Mouse (Mus musculus) limb, embryonic 15.5 days (tissue): Measurements from ENCODE around the gene Gm28230. TPM values are rescaled to one million over a fixed set of nuclear protein-coding genes. Genes with fewer than 3 reads are reported as not detected.

ENCODE experiments used
- ATAC-seq: fragments of 200-750 bp; cut with Nextera tagmentation; 2 replicates; pipeline ENCODE4 v1.8.0; 2017; ENCODE audit warnings: low read depth, moderate TSS enrichment; ENCODE audit not compliant: insufficient number of reproducible peaks, low FRiP score, low TSS enrichment
- H3K27ac ChIP-seq: fragments of 300-500 bp; sonication (generic); 2 replicates; pipeline ENCODE4 v1.5.1; 2015; ENCODE audit warnings: moderate library complexity, mild to moderate bottlenecking, inconsistent platforms
- H3K27me3 ChIP-seq: fragments of 300-500 bp; sonication (generic); 2 replicates; pipeline ENCODE4 v1.6.1; 2015; ENCODE audit warnings: inconsistent platforms
- H3K36me3 ChIP-seq: fragments of 300-500 bp; sonication (generic); 2 replicates; pipeline ENCODE4 v1.6.1; 2015; ENCODE audit warnings: inconsistent platforms
- H3K4me1 ChIP-seq: fragments of 300-500 bp; sonication (generic); 2 replicates; pipeline ENCODE4 v1.6.1; 2015; ENCODE audit warnings: inconsistent platforms
- H3K4me2 ChIP-seq: fragments of 300-500 bp; sonication (generic); 2 replicates; pipeline ENCODE4 v1.6.1; 2015; ENCODE audit warnings: mild to moderate bottlenecking, inconsistent platforms
- H3K4me3 ChIP-seq: fragments of 300-500 bp; sonication (generic); 2 replicates; pipeline ENCODE4 v1.5.1; 2015; ENCODE audit warnings: mild to moderate bottlenecking, inconsistent platforms
- H3K9ac ChIP-seq: fragments of 300-500 bp; sonication (generic); 2 replicates; pipeline ENCODE4 v1.6.1; 2015; ENCODE audit warnings: inconsistent platforms
- H3K9me3 ChIP-seq: fragments of 300-500 bp; sonication (generic); 2 replicates; pipeline ENCODE4 v1.6.1; 2016; ENCODE audit warnings: inconsistent platforms
- WGBS: fragments of 180-500 bp; shearing (Covaris S2); methylation state at CpG from one replicate; pipeline ENCODE4 v1.1.7; 2015; 5-methylcytosine and 5-hydroxymethylcytosine counted together
- microRNA counts: library from miRNA; unstranded; fragments of <30 nt; microRNA quantifications from one replicate; lab custom pipeline; 2016
- microRNA-seq: library from miRNA; unstranded; fragments of <30 nt; microRNA quantifications from one replicate; pipeline ENCODE4, GENCODE M21; 2016
- polyA plus RNA-seq: library from polyadenylated mRNA; unstranded; fragments of >200 nt; fragmentation: Nextera tagmentation; extraction: Ambion mirVana; gene quantifications from 2 replicates; pipeline ENCODE4 v1.2.1, GENCODE M21; 2015

Gene Gm28230
- polyA plus RNA-seq, 1 experiment from 2014 or later, result 0.08 TPM

DNA sequence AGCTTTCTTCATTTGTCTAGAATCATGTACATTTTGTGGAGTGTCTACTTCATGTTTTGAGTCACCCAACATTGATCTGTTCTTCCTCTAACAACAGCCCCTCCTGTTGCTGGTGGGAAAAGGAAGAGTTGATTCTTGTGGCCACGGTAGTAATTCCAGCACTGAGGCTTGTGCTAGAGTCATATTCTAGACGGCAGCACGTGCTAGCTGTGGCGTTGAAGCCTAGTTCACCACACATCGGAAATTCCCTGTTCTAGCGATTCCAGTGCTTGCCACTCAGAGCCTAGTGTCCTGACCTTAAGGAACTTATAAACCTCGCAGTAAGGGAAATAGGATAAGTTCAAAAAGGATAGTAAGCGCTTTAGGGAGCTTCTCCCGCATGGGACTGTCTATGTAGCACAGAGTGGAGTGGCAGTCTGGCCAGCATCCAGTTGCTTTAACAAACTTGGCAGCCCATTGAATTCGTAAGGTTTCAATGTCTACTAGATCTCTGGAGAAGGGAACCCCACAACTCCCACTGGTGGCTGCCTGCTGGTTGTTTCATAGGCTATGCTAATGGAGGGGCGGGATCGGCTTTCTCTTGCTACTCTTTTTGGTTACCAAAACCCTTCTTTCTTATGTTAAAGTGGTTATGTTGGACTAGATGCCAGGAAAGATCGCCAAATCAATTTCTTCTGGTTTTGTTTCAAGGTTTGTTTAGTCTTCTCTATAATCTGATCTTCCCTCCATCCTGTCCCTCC is 51.2 kb downstream of the Gm28230 start:
- H3K9me3 ChIP-seq, result no peaks in the 10 kb centered on the region
- ATAC-seq, result no peak
- no peaks in the 10 kb centered on the region for H3K36me3 ChIP-seq
- no peak overlapping the region for H3K4me3 ChIP-seq
- no peaks in the 10 kb centered on the region for H3K27me3 ChIP-seq
- H3K27ac ChIP-seq, result no peak overlapping the region
- no peak overlapping the region for H3K9ac ChIP-seq
- no peak overlapping the region for H3K4me2 ChIP-seq
- H3K4me1 ChIP-seq, result peaks cover 2% of the 10 kb centered on the region; the same call in 1 of the 2 replicates
- 72% methylated on average over 13 of the region's 13 CpGs for WGBS

GRCm38 (mm10) chr2:74781386-74781785 is 54.9 kb downstream of the Gm28230 start:
- Histone ChIP-seq H3K9ac (no peak overlapping the region), H3K36me3 (no peaks in the 10 kb centered on the region), H3K4me2 (no peak overlapping the region), H3K9me3 (no peaks in the 10 kb centered on the region), H3K27ac (no peak overlapping the region), H3K27me3 (no peaks in the 10 kb centered on the region), H3K4me1 (peaks cover 2% of the 10 kb centered on the region; the same call in 1 of the 2 replicates), H3K4me3 (no peak overlapping the region)
- ATAC-seq, result no peak
- WGBS, result 56% methylated on average over 5 of the region's 5 CpGs

DNA sequence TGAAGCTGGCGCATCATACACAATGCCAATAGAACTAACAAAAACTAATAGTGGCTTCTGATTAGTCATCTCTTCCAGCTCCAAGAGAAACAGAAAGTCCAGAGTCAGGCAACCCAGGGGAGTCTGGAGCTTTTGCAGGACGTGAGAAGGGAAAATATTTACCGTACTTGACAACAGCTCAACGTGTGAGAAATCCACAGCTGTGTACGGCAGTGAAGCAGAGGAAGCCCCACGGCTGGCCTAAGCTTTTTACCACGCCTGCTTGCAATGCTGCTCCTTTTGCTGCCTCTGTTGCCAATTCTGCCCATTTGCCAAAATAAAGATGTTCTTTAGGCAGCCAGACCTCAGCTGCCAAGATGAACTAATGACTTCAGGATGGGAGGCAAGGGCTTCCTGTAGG is 69.0 kb downstream of the Gm28230 start:
- Histone ChIP-seq H3K9ac (no peak overlapping the region), H3K4me3 (no peak overlapping the region), H3K4me2 (no peak overlapping the region), H3K27me3 (no peaks in the 10 kb centered on the region), H3K4me1 (peaks cover 5% of the 10 kb centered on the region), H3K27ac (no peak overlapping the region), H3K36me3 (no peaks in the 10 kb centered on the region), H3K9me3 (no peaks in the 10 kb centered on the region)
- 29% methylated on average over 7 of the region's 7 CpGs for WGBS
- no peak for ATAC-seq

MicroRNA genes within 50 kb of the gene (microRNA counts, 519-probe panel; counts per million panel counts)
- 2,959 counts per million, percentile 67 among the panel's probes with 10 or more counts for microRNA mmu-miR-10b (lab: Ali Mortazavi, UCI)

Small RNA genes within 50 kb of the gene (microRNA-seq; reads per million reads assigned to microRNA genes)
- not detected for gene Gm44463
- 8,591 reads per million, percentile 94 among the genes with 10 or more reads in this experiment for gene Mir10b

Other genes with a start within 250 kb of the Gm28230 start
- gene Lnpk, start 147.3 kb upstream of the Gm28230 start, polyA plus RNA-seq, result 31.5 and 31.9 TPM in 2 replicates
- gene Evx2, start 67.2 kb upstream of the Gm28230 start, polyA plus RNA-seq, result 0.96 and 1.4 TPM in 2 replicates
- 20.8 and 32.3 TPM in 2 replicates for gene Hoxd13, start 58.4 kb upstream of the Gm28230 start, polyA plus RNA-seq
- gene Hoxd12, start 51.7 kb upstream of the Gm28230 start, polyA plus RNA-seq, result 27.0 and 30.6 TPM in 2 replicates
- 7.1 and 10.3 TPM in 2 replicates for gene Hoxd11, start 47.2 kb upstream of the Gm28230 start, polyA plus RNA-seq
- gene Hoxd10, start 34.8 kb upstream of the Gm28230 start, polyA plus RNA-seq, result 12.4 and 14.5 TPM in 2 replicates
- 7.1 TPM in 2 replicates for gene Hoxd9, start 29.0 kb upstream of the Gm28230 start, polyA plus RNA-seq
- 5.9 and 7.3 TPM in 2 replicates for gene Hoxd8, start 22.1 kb upstream of the Gm28230 start, polyA plus RNA-seq
- gene Hoxd3, start 14.8 kb upstream of the Gm28230 start, polyA plus RNA-seq, result 0.55 and 0.65 TPM in 2 replicates
- gene Hoxd4, start 14.8 kb upstream of the Gm28230 start, polyA plus RNA-seq, result 0.29 and 0.66 TPM in 2 replicates
- 0.26 and 0.42 TPM in 2 replicates for gene Hoxd1, start 36.3 kb downstream of the Gm28230 start, polyA plus RNA-seq
- gene Mtx2, start 99.1 kb downstream of the Gm28230 start, polyA plus RNA-seq, result 94.6 and 94.7 TPM in 2 replicates